Mouse (Mus musculus) erythroblast, embryonic 14.5 days (primary cell): ENCODE results near the gene Armc2. TPM values are rescaled to one million over a fixed set of nuclear protein-coding genes. Genes with fewer than 3 reads are reported as not detected.

Experiments
- H3K27me3 ChIP-seq: 2 replicates; pipeline ENCODE4 v1.6.1; 2012; ENCODE audit warnings: inconsistent platforms; ENCODE audit not compliant: control insufficient read depth
- H3K36me3 ChIP-seq: 2 replicates; pipeline ENCODE4 v1.6.1; 2012; ENCODE audit warnings: mild to moderate bottlenecking, inconsistent platforms; ENCODE audit not compliant: control insufficient read depth
- H3K4me1 ChIP-seq: 2 replicates; pipeline ENCODE4 v1.6.1; 2012; ENCODE audit warnings: inconsistent platforms; ENCODE audit not compliant: control insufficient read depth
- H3K4me3 ChIP-seq: replicated peaks from 2 replicates; pipeline ENCODE3; 2012; ENCODE audit warnings: moderate library complexity, mild to moderate bottlenecking, inconsistent platforms
- H3K9me3 ChIP-seq: 2 replicates; pipeline ENCODE4 v1.6.1; 2012; ENCODE audit warnings: low read length, inconsistent platforms, mixed read lengths; ENCODE audit not compliant: control insufficient read depth
- GATA1 ChIP-seq: IDR thresholded peaks from 2 replicates; pipeline ENCODE4 v1.6.1; 2012; ENCODE audit warnings: low read length, inconsistent platforms, mixed read lengths
- TAL1 ChIP-seq: IDR thresholded peaks from 3 replicates; pipeline ENCODE4 v1.6.1; 2012; ENCODE audit warnings: low read length, inconsistent platforms, mixed read lengths
- polyA plus RNA-seq: library from polyadenylated mRNA; stranded (reverse); fragments of >175 nt; gene quantifications from 2 replicates; pipeline ENCODE4 v1.2.3, GENCODE M21; 2012

The Armc2 gene
- polyA plus RNA-seq, 1 experiment: not detected

GRCm38 (mm10) chr10:42029502-42029901 is 11.3 kb upstream of the Armc2 start:
- peaks cover 9% of the 10 kb centered on the region for H3K4me1 ChIP-seq
- no peak for TF ChIP-seq TAL1
- no peak for TF ChIP-seq GATA1
- no peaks in the 10 kb centered on the region for H3K36me3 ChIP-seq
- H3K27me3 ChIP-seq: no peaks in the 10 kb centered on the region
- H3K4me3 ChIP-seq: no peak overlapping the region
- H3K9me3 ChIP-seq: no peaks in the 10 kb centered on the region

GRCm38 (mm10) chr10:42027337-42027736 is 9.1 kb upstream of the Armc2 start:
- Histone ChIP-seq H3K36me3 (no peaks in the 10 kb centered on the region), H3K27me3 (no peaks in the 10 kb centered on the region), H3K4me1 (peaks cover 9% of the 10 kb centered on the region), H3K9me3 (no peaks in the 10 kb centered on the region), H3K4me3 (no peak overlapping the region)
- no peak for TF ChIP-seq GATA1
- TF ChIP-seq TAL1: no peak

- H3K27me3 ChIP-seq: no peaks in the 10 kb centered on the region
- H3K36me3 ChIP-seq: no peaks in the 10 kb centered on the region
- no peaks in the 10 kb centered on the region for H3K9me3 ChIP-seq
- TF ChIP-seq GATA1 (no peak), TAL1 (no peak)
- H3K4me1 ChIP-seq: no peaks in the 10 kb centered on the region
- H3K4me3 ChIP-seq: no peak overlapping the region
Observed at GRCm38 (mm10) chr10:42024406-42024805, 6.2 kb upstream of the Armc2 start.

DNA sequence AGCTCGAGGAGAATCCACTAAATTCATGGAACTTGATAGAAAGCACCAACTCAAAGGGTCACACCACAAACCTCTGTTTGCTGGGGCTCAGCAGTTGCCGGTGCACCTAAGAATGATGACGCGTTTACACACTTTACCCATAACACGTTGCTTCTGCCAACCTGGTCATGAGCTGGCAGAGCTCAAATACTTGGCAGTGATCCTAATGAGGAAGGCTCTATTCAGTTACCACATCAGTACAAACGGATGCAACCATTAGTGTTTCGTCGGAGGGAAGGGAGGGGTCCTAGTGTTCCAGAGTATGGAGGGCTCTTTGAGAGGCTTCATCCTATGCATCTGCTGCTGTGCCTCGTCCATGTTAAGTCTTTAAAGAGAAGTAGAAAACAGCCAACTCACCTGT is 3.3 kb upstream of the Armc2 start:
- H3K4me1 ChIP-seq: peaks cover 11% of the 10 kb centered on the region
- no peak for TF ChIP-seq GATA1
- TF ChIP-seq TAL1: no peak

GRCm38 (mm10) chr10:42014086-42014485 is 4.2 kb downstream of the Armc2 start:
- H3K9me3 ChIP-seq: no peaks in the 10 kb centered on the region
- peaks cover 33% of the 10 kb centered on the region for H3K27me3 ChIP-seq
- H3K36me3 ChIP-seq: no peaks in the 10 kb centered on the region
- H3K4me3 ChIP-seq: no peak overlapping the region
- TF ChIP-seq GATA1 (no peak), TAL1 (no peak)
- H3K4me1 ChIP-seq: peaks cover 11% of the 10 kb centered on the region

More for the DNA sequence above, 3.3 kb upstream of the Armc2 start:
- Histone ChIP-seq H3K36me3 (no peaks in the 10 kb centered on the region), H3K9me3 (no peaks in the 10 kb centered on the region), H3K4me3 (no peak overlapping the region), H3K27me3 (peaks cover 17% of the 10 kb centered on the region)

DNA sequence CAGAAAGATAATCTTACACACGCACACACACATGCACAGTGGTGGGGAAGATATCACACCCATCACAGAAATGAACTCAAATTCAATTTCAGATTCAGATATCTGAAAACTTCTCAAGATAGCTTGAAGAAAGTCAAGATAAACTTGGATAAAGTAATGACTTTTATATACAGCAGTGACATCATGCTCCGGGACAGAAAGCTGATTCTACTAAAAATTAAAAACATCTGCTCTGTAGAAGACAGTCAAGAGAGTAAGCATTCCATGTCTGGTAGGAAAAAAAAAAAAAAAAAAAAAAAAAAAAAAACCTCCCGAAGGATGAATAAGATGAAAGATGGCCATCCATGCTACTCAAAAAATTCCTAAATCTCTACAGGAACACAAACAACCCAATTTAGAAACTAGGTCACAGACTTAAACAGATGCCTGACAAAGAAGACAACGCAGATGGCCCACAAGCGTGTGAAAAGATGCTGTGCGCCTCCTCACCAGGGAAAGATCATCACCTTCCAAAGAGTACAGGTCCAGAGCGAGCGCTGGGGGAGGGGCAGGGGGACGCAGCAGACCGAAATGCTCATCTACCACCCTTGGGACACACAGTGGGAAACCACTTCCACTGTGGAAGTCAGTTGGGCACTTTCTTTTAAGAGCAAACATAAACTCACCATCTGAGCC is 7.3 kb downstream of the Armc2 start:
- no peak for TF ChIP-seq GATA1
- no peak for TF ChIP-seq TAL1
- Histone ChIP-seq H3K4me1 (no peaks in the 10 kb centered on the region), H3K36me3 (no peaks in the 10 kb centered on the region), H3K27me3 (peaks cover 9% of the 10 kb centered on the region), H3K9me3 (no peaks in the 10 kb centered on the region), H3K4me3 (no peak overlapping the region)

- no peaks in the 10 kb centered on the region for H3K9me3 ChIP-seq
- H3K36me3 ChIP-seq: no peaks in the 10 kb centered on the region
- TF ChIP-seq TAL1 (no peak), GATA1 (no peak)
- H3K4me3 ChIP-seq: no peak overlapping the region
- no peaks in the 10 kb centered on the region for H3K27me3 ChIP-seq
- no peaks in the 10 kb centered on the region for H3K4me1 ChIP-seq
Observed at GRCm38 (mm10) chr10:42005259-42005658, 13.0 kb downstream of the Armc2 start.

- H3K4me3 ChIP-seq: no peak overlapping the region
- H3K27me3 ChIP-seq: no peaks in the 10 kb centered on the region
- no peak for TF ChIP-seq GATA1
- TF ChIP-seq TAL1: no peak
- H3K9me3 ChIP-seq: no peaks in the 10 kb centered on the region
- no peaks in the 10 kb centered on the region for H3K36me3 ChIP-seq
- H3K4me1 ChIP-seq: no peaks in the 10 kb centered on the region
Observed at GRCm38 (mm10) chr10:42004690-42005089, 13.6 kb downstream of the Armc2 start.

GRCm38 (mm10) chr10:42004056-42004455 is 14.2 kb downstream of the Armc2 start:
- H3K27me3 ChIP-seq: no peaks in the 10 kb centered on the region

DNA sequence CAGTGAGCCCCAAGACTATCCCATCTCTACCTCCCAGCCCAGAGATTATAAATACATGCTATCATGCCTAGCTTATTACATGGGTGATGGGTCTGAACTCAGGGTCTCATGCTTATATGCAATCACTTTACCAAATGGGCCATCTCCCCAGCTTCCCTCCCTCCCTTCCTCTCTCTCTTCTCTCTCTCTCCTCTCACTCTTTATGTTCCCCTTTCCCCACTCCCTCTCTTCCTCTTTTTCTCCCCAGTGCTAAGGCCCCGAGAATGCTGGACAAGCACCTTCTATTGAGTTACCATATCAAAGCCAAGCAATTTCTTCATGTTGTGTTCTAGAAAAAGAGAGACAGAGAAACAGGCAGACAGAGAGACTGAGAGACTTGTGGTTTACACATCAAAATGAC is 14.7 kb downstream of the Armc2 start:
- Histone ChIP-seq H3K4me3 (no peak overlapping the region), H3K27me3 (no peaks in the 10 kb centered on the region), H3K4me1 (no peaks in the 10 kb centered on the region), H3K36me3 (no peaks in the 10 kb centered on the region), H3K9me3 (no peaks in the 10 kb centered on the region)
- no peak for TF ChIP-seq TAL1
- no peak for TF ChIP-seq GATA1

More at GRCm38 (mm10) chr10:42004056-42004455, 14.2 kb downstream of the Armc2 start:
- no peaks in the 10 kb centered on the region for H3K4me1 ChIP-seq
- no peaks in the 10 kb centered on the region for H3K9me3 ChIP-seq
- TF ChIP-seq TAL1: no peak
- no peak for TF ChIP-seq GATA1
- no peak overlapping the region for H3K4me3 ChIP-seq
- H3K36me3 ChIP-seq: no peaks in the 10 kb centered on the region
